Mouse (Mus musculus): Measurements from ENCODE around the gene Lins1. TPM values are rescaled to one million over a fixed set of nuclear protein-coding genes. Genes with fewer than 3 reads are reported as not detected.

Gene Lins1
- polyA plus RNA-seq, 1 experiment from 2014 or later: 22.4 TPM

DNA sequence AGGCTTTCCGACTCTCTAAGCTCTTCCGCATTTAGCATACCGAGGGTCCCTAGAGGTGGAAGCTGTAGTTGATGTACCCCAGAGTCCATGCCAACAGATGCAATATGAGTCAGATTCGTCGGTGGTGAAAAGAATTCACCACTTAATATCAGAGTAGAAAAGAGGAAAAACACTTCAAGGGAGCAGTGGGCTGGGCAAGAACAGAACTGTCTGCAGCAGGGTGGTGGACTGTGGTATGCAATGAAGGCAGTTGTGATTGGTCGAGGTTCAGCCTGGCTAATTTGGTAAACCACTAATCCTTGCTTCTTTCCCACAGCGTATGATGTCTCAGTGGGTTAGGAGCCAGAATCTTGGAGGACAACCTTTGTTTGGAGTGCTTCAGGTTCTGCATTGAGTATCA lies 13.0 kb downstream of the Lins1 start:
- Histone ChIP-seq H3K4me3 (ENCODE audit: low read depth, low read length) (no peak overlapping the region), H3K9ac (ENCODE audit: low read depth, low read length) (no peak overlapping the region), H3K4me2 (ENCODE audit: low read depth, low read length) (no peak overlapping the region), H3K27me3 (replicated peaks; ENCODE audit: control insufficient read depth, insufficient read depth, low read length) (no peaks in the 10 kb centered on the region), H3K4me1 (ENCODE audit: control insufficient read depth, insufficient read depth, low read length) (no peaks in the 10 kb centered on the region), H3K27ac (replicated peaks; ENCODE audit: low read depth, low read length) (no peak overlapping the region), H3K9me3 (ENCODE audit: control insufficient read depth, low read length) (no peaks in the 10 kb centered on the region), H3K36me3 (ENCODE audit: control insufficient read depth, insufficient read depth, low read length) (peaks cover 68% of the 10 kb centered on the region)
- ATAC-seq (ENCODE audit: low read depth) (peak; percentile 80), DNase-seq (ENCODE audit: low spot score) (peak; percentile 52)
- 81% methylated on average over 7 of the region's 7 CpGs for WGBS

- peaks cover 63% of the 10 kb centered on the region for H3K36me3 ChIP-seq (ENCODE audit: control insufficient read depth, insufficient read depth, low read length)
- no peak for ATAC-seq (ENCODE audit: low read depth)
These were observed 14.9 kb downstream of the Lins1 start for GRCm38 (mm10) chr7:66704631-66705030.

GRCm38 (mm10) chr7:66711166-66711565 lies 21.5 kb downstream of the Lins1 start:
- 51% methylated on average over 2 of the region's 2 CpGs for WGBS
- Histone ChIP-seq H3K27me3 (replicated peaks; ENCODE audit: control insufficient read depth, insufficient read depth, low read length) (no peaks in the 10 kb centered on the region), H3K4me3 (ENCODE audit: low read depth, low read length) (no peak overlapping the region), H3K9ac (ENCODE audit: low read depth, low read length) (no peak overlapping the region), H3K9me3 (ENCODE audit: control insufficient read depth, low read length) (no peaks in the 10 kb centered on the region), H3K27ac (replicated peaks; ENCODE audit: low read depth, low read length) (no peak overlapping the region), H3K4me1 (ENCODE audit: control insufficient read depth, insufficient read depth, low read length) (no peaks in the 10 kb centered on the region), H3K4me2 (ENCODE audit: low read depth, low read length) (no peak overlapping the region), H3K36me3 (ENCODE audit: control insufficient read depth, insufficient read depth, low read length) (peaks cover 63% of the 10 kb centered on the region)
- peak; percentile 42 for DNase-seq (ENCODE audit: low spot score)
- ATAC-seq (ENCODE audit: low read depth): no peak

More at GRCm38 (mm10) chr7:66704631-66705030, 14.9 kb downstream of the Lins1 start:
- Histone ChIP-seq H3K27ac (replicated peaks; ENCODE audit: low read depth, low read length) (no peak overlapping the region), H3K4me1 (ENCODE audit: control insufficient read depth, insufficient read depth, low read length) (no peaks in the 10 kb centered on the region), H3K27me3 (replicated peaks; ENCODE audit: control insufficient read depth, insufficient read depth, low read length) (no peaks in the 10 kb centered on the region), H3K4me2 (ENCODE audit: low read depth, low read length) (no peak overlapping the region), H3K9ac (ENCODE audit: low read depth, low read length) (no peak overlapping the region), H3K9me3 (ENCODE audit: control insufficient read depth, low read length) (no peaks in the 10 kb centered on the region), H3K4me3 (ENCODE audit: low read depth, low read length) (no peak overlapping the region)
- WGBS: 88% methylated on average over 3 of the region's 3 CpGs
- peak; percentile 14 for DNase-seq (ENCODE audit: low spot score)

GRCm38 (mm10) chr7:66724514-66724913 lies 34.8 kb downstream of the Lins1 start:
- H3K27ac ChIP-seq (replicated peaks; ENCODE audit: low read depth, low read length): no peak overlapping the region
- peaks cover 11% of the 10 kb centered on the region for H3K36me3 ChIP-seq (ENCODE audit: control insufficient read depth, insufficient read depth, low read length)
- no peak for DNase-seq (ENCODE audit: low spot score)
- ATAC-seq (ENCODE audit: low read depth): no peak
- WGBS: 77% methylated on average over 4 of the region's 4 CpGs
- no peaks in the 10 kb centered on the region for H3K4me1 ChIP-seq (ENCODE audit: control insufficient read depth, insufficient read depth, low read length)
- H3K9ac ChIP-seq (ENCODE audit: low read depth, low read length): no peak overlapping the region
- peaks cover under 1% of the 10 kb centered on the region; the same call in 1 of the 2 replicates for H3K9me3 ChIP-seq (ENCODE audit: control insufficient read depth, low read length)
- no peak overlapping the region for H3K4me3 ChIP-seq (ENCODE audit: low read depth, low read length)
- no peaks in the 10 kb centered on the region for H3K27me3 ChIP-seq (replicated peaks; ENCODE audit: control insufficient read depth, insufficient read depth, low read length)
- H3K4me2 ChIP-seq (ENCODE audit: low read depth, low read length): no peak overlapping the region

DNA sequence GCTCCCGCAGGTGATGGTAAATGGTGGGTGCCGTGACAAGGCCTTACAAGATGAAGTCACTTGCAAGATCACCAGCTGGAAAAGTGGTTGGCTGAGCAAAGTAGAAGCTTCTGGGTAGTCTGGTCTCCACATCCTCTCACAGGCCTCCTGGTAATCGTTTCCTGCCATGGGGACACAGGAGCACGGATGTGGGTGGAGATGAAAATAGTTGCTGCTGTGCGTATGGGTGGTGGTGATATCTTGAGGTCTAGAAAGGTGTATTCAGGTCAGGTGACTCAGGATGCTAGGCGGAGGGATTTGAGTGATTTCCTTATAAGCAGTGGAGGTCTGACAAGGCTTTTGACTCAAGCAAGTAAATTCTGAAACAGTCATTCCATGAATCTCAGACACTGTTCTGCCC lies 35.3 kb downstream of the Lins1 start:
- 75% methylated on average over 6 of the region's 6 CpGs for WGBS
- Histone ChIP-seq H3K4me2 (ENCODE audit: low read depth, low read length) (no peak overlapping the region), H3K27ac (replicated peaks; ENCODE audit: low read depth, low read length) (no peak overlapping the region), H3K36me3 (ENCODE audit: control insufficient read depth, insufficient read depth, low read length) (peaks cover 11% of the 10 kb centered on the region), H3K9me3 (ENCODE audit: control insufficient read depth, low read length) (no peaks in the 10 kb centered on the region), H3K27me3 (replicated peaks; ENCODE audit: control insufficient read depth, insufficient read depth, low read length) (no peaks in the 10 kb centered on the region), H3K4me1 (ENCODE audit: control insufficient read depth, insufficient read depth, low read length) (no peaks in the 10 kb centered on the region), H3K4me3 (ENCODE audit: low read depth, low read length) (no peak overlapping the region), H3K9ac (ENCODE audit: low read depth, low read length) (no peak overlapping the region)
- ATAC-seq (ENCODE audit: low read depth) (no peak), DNase-seq (ENCODE audit: low spot score) (no peak)

DNA sequence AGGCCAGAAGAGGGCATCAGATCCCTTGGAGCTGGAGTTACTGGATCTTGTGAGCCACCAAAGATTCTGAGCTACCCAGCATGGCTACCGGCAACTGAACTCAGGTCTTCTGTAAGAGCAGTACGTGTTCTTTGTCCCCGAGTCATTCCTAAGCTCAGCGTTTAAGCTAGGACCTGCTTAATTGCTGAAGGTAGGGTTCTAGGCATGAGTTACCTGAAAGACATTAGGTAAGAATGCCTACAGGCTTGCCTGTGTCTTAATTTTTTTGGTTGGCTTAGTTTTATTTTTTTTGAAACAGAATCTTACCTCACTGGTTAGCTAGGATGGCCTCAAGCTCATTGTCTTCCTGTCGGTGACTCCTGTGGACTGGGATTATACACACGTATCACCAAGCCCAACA lies 38.4 kb downstream of the Lins1 start:
- Histone ChIP-seq H3K4me3 (ENCODE audit: low read depth, low read length) (no peak overlapping the region), H3K27me3 (replicated peaks; ENCODE audit: control insufficient read depth, insufficient read depth, low read length) (no peaks in the 10 kb centered on the region), H3K9me3 (ENCODE audit: control insufficient read depth, low read length) (no peaks in the 10 kb centered on the region), H3K4me1 (ENCODE audit: control insufficient read depth, insufficient read depth, low read length) (no peaks in the 10 kb centered on the region), H3K27ac (replicated peaks; ENCODE audit: low read depth, low read length) (no peak overlapping the region), H3K36me3 (ENCODE audit: control insufficient read depth, insufficient read depth, low read length) (0 out of 2 replicates have a peak, but pooled peaks cover 2% of the 10 kb centered on the region), H3K4me2 (ENCODE audit: low read depth, low read length) (no peak overlapping the region), H3K9ac (ENCODE audit: low read depth, low read length) (no peak overlapping the region)
- DNase-seq (ENCODE audit: low spot score) (no peak), ATAC-seq (ENCODE audit: low read depth) (no peak)
- WGBS: 96% methylated on average over 6 of the region's 6 CpGs

DNA sequence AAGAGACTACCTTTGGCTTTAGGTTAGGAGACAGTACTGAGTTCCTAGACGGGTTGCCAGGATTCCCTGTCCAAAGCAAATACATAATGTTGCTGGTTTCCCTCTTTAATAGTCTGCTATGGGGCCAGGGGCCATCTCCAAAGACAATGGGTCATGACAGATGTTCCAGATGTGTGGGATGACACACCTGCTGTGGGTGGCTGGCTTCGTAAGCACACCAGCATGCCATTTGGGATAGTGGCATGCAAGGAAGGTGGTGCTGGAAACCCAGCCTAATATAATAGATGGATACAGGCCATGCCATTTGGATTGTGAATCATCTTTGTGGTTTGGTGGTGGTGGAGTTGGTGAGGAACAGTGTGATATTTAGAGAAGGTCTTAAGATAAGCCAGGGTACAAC lies 39.5 kb downstream of the Lins1 start:
- H3K27me3 ChIP-seq (replicated peaks; ENCODE audit: control insufficient read depth, insufficient read depth, low read length): no peaks in the 10 kb centered on the region
- no peaks in the 10 kb centered on the region for H3K9me3 ChIP-seq (ENCODE audit: control insufficient read depth, low read length)
- 79% methylated on average over 2 of the region's 2 CpGs for WGBS
- DNase-seq (ENCODE audit: low spot score) (no peak), ATAC-seq (ENCODE audit: low read depth) (no peak)
- no peak overlapping the region for H3K4me3 ChIP-seq (ENCODE audit: low read depth, low read length)
- no peaks in the 10 kb centered on the region for H3K36me3 ChIP-seq (ENCODE audit: control insufficient read depth, insufficient read depth, low read length)
- no peak overlapping the region for H3K27ac ChIP-seq (replicated peaks; ENCODE audit: low read depth, low read length)
- no peak overlapping the region for H3K9ac ChIP-seq (ENCODE audit: low read depth, low read length)
- no peaks in the 10 kb centered on the region for H3K4me1 ChIP-seq (ENCODE audit: control insufficient read depth, insufficient read depth, low read length)
- H3K4me2 ChIP-seq (ENCODE audit: low read depth, low read length): no peak overlapping the region

GRCm38 (mm10) chr7:66733431-66733830 lies 43.7 kb downstream of the Lins1 start:
- Histone ChIP-seq H3K4me1 (ENCODE audit: control insufficient read depth, insufficient read depth, low read length) (no peaks in the 10 kb centered on the region), H3K4me2 (ENCODE audit: low read depth, low read length) (no peak overlapping the region), H3K36me3 (ENCODE audit: control insufficient read depth, insufficient read depth, low read length) (no peaks in the 10 kb centered on the region), H3K4me3 (ENCODE audit: low read depth, low read length) (no peak overlapping the region), H3K9ac (ENCODE audit: low read depth, low read length) (no peak overlapping the region), H3K27me3 (replicated peaks; ENCODE audit: control insufficient read depth, insufficient read depth, low read length) (no peaks in the 10 kb centered on the region), H3K9me3 (ENCODE audit: control insufficient read depth, low read length) (no peaks in the 10 kb centered on the region), H3K27ac (replicated peaks; ENCODE audit: low read depth, low read length) (no peak overlapping the region)
- DNase-seq (ENCODE audit: low spot score) (no peak), ATAC-seq (ENCODE audit: low read depth) (no peak)
- WGBS: 92% methylated on average over 17 of the region's 17 CpGs

DNA sequence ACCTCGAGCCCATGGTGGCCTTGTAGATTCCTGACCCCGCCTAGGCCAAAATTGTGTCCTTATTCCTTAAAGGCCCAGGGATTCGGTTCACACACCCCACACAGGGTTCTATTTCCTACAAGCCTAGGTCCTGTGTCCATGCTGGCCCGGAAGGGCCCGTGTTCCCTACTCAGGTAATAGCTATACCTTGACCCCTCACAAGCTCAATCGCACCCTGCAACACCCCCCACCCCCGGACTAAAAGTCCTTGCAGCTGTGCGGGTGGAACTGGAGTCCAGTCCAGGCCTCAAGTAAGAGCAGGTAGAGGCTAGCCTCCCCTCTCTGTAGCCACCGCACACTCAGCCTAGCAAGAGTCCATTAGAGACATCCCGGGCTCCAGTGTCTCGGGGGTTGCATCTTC lies 44.2 kb downstream of the Lins1 start:
- Histone ChIP-seq H3K27ac (replicated peaks; ENCODE audit: low read depth, low read length) (no peak overlapping the region), H3K4me3 (ENCODE audit: low read depth, low read length) (no peak overlapping the region), H3K36me3 (ENCODE audit: control insufficient read depth, insufficient read depth, low read length) (no peaks in the 10 kb centered on the region), H3K4me1 (ENCODE audit: control insufficient read depth, insufficient read depth, low read length) (no peaks in the 10 kb centered on the region), H3K9ac (ENCODE audit: low read depth, low read length) (no peak overlapping the region), H3K27me3 (replicated peaks; ENCODE audit: control insufficient read depth, insufficient read depth, low read length) (no peaks in the 10 kb centered on the region), H3K9me3 (ENCODE audit: control insufficient read depth, low read length) (no peaks in the 10 kb centered on the region), H3K4me2 (ENCODE audit: low read depth, low read length) (no peak overlapping the region)
- WGBS: 96% methylated on average over 11 of the region's 11 CpGs
- DNase-seq (ENCODE audit: low spot score) (no peak), ATAC-seq (ENCODE audit: low read depth) (no peak)

Measured in embryonic facial prominence, embryonic 14.5 days (tissue).